Mouse (Mus musculus): ENCODE measurements around the gene Ppp1r9a. TPM values are rescaled to one million over a fixed set of nuclear protein-coding genes. Genes with fewer than 3 reads are reported as not detected.

Ppp1r9a gene
- total RNA-seq (2012; rRNA removed): 0.03 TPM in 1 of 2 replicates, not detected in the other
- polyA plus RNA-seq (2012; ENCODE audit: insufficient read depth in 1 of 2, insufficient read length in 2 of 2, low read depth in 1 of 2, low replicate concordance in 2 of 2, missing spikeins in 1 of 2): under 1 TPM in 1 of 2 experiments, not detected in 1; 0.03 TPM

GRCm38 (mm10) chr6:4902674-4903324 lies at the start of gene Ppp1r9a:
TSS of gene Ppp1r9a (plus strand) at chr6:4902917.
- no peaks in the 10 kb centered on the region; a peak in 1 of 4 replicates for H3K27me3 ChIP-seq (ENCODE audit: control insufficient read depth in 1 of 2, insufficient read depth in 2 of 2, low read length in 2 of 2)
- H3K79me2 ChIP-seq (ENCODE audit: control insufficient read depth, insufficient read depth, low read length, poor library complexity): no peaks in the 10 kb centered on the region
- no peak for DNase-seq (ENCODE audit: low read depth, low spot score)
- H3K4me3 ChIP-seq (ENCODE audit: control insufficient read depth in 1 of 2, insufficient read depth in 1 of 2, low read depth in 2 of 2, low read length in 2 of 2): no peak within 1 kb of the TSS
- no peak within 1 kb of the TSS for H3K27ac ChIP-seq (ENCODE audit: control insufficient read depth, low read depth, low read length)
- no peak within 1 kb of the TSS for H3K9ac ChIP-seq (ENCODE audit: control insufficient read depth, low read depth, low read length, poor library complexity, severe bottlenecking)
- H3K9me3 ChIP-seq (replicated peaks; ENCODE audit: insufficient read depth, low read length): no peaks in the 10 kb centered on the region
- TF ChIP-seq RAD21 (IDR thresholded peaks at IDR 0.05; ENCODE audit: low read depth, low read length): no peak
- no peak for TF ChIP-seq TAL1 (IDR thresholded peaks at IDR 0.05; ENCODE audit: low read length)
- TF ChIP-seq JUND (IDR thresholded peaks at IDR 0.05; ENCODE audit: low read depth, low read length): no peak
- TF ChIP-seq KAT2A (conservative IDR thresholded peaks at IDR 0.05; ENCODE audit: low read depth, low read length): no peak
- no peak for TF ChIP-seq MYB (IDR thresholded peaks at IDR 0.05; ENCODE audit: low read depth, low read length)
- no peak for TF ChIP-seq MYC (IDR thresholded peaks at IDR 0.05; ENCODE audit: low read depth, low read length)
- no peak for TF ChIP-seq E2F4 (IDR thresholded peaks at IDR 0.05; ENCODE audit: borderline replicate concordance, low read depth, low read length)
- TF ChIP-seq CTCF (IDR thresholded peaks at IDR 0.05 in 2 of 3, conservative IDR thresholded peaks at IDR 0.05 in 1 of 3; ENCODE audit: control insufficient read depth in 1 of 3, insufficient read depth in 1 of 3, low read depth in 2 of 3, low read length in 3 of 3, poor library complexity in 1 of 3, severe bottlenecking in 1 of 3): no peak
- no peak for TF ChIP-seq USF2 (IDR thresholded peaks at IDR 0.05; ENCODE audit: borderline replicate concordance in 1 of 2, insufficient read depth in 1 of 2, low read depth in 1 of 2, low read length in 2 of 2)
- TF ChIP-seq MXI1 (IDR thresholded peaks at IDR 0.05; ENCODE audit: low read depth, low read length): no peak
- no peak for TF ChIP-seq POLR2AphosphoS2 (IDR thresholded peaks at IDR 0.05; ENCODE audit: low read length)
- TF ChIP-seq ZKSCAN1 (IDR thresholded peaks at IDR 0.05; ENCODE audit: low read depth, low read length): no peak
- TF ChIP-seq ZC3H11A (IDR thresholded peaks at IDR 0.05; ENCODE audit: low read depth, low read length): no peak
- TF ChIP-seq TBP (IDR thresholded peaks at IDR 0.05; ENCODE audit: low read depth, low read length): no peak
- no peak for TF ChIP-seq POLR2AphosphoS5 (IDR thresholded peaks at IDR 0.05; ENCODE audit: borderline replicate concordance, low read depth, low read length)
- TF ChIP-seq MAX (IDR thresholded peaks at IDR 0.05; ENCODE audit: low read length): no peak
- TF ChIP-seq CHD2 (IDR thresholded peaks at IDR 0.05; ENCODE audit: low read length): no peak
- TF ChIP-seq SIN3A (IDR thresholded peaks at IDR 0.05; ENCODE audit: low read length): no peak
- no peak for TF ChIP-seq UBTF (IDR thresholded peaks at IDR 0.05; ENCODE audit: borderline replicate concordance, insufficient read depth, low read depth, low read length)
- no peaks in the 10 kb centered on the region for H3K36me3 ChIP-seq (ENCODE audit: control insufficient read depth in 1 of 2, insufficient read depth in 2 of 2, low read length in 2 of 2)
- H3K4me1 ChIP-seq (ENCODE audit: control insufficient read depth in 1 of 2, insufficient read depth in 2 of 2, low read length in 2 of 2): no peaks in the 10 kb centered on the region

- Histone ChIP-seq H3K9me3 (replicated peaks; ENCODE audit: insufficient read depth, low read length) (no peaks in the 10 kb centered on the region), H3K27me3 (ENCODE audit: control insufficient read depth in 1 of 2, insufficient read depth in 2 of 2, low read length in 2 of 2) (no peaks in the 10 kb centered on the region), H3K36me3 (ENCODE audit: control insufficient read depth in 1 of 2, insufficient read depth in 2 of 2, low read length in 2 of 2) (no peaks in the 10 kb centered on the region), H3K9ac (ENCODE audit: control insufficient read depth, low read depth, low read length, poor library complexity, severe bottlenecking) (no peak overlapping the region), H3K4me1 (ENCODE audit: control insufficient read depth in 1 of 2, insufficient read depth in 2 of 2, low read length in 2 of 2) (no peaks in the 10 kb centered on the region), H3K79me2 (ENCODE audit: control insufficient read depth, insufficient read depth, low read length, poor library complexity) (no peaks in the 10 kb centered on the region), H3K27ac (ENCODE audit: control insufficient read depth, low read depth, low read length) (no peak overlapping the region), H3K4me3 (ENCODE audit: control insufficient read depth in 1 of 2, insufficient read depth in 1 of 2, low read depth in 2 of 2, low read length in 2 of 2) (no peak overlapping the region)
- TF ChIP-seq SIN3A (IDR thresholded peaks at IDR 0.05; ENCODE audit: low read length): no peak
- no peak for TF ChIP-seq RAD21 (IDR thresholded peaks at IDR 0.05; ENCODE audit: low read depth, low read length)
- no peak for TF ChIP-seq ZMIZ1 (IDR thresholded peaks at IDR 0.05; ENCODE audit: low read depth, low read length)
- TF ChIP-seq ZNF384 (IDR thresholded peaks at IDR 0.05; ENCODE audit: low read depth, low read length): no peak
- TF ChIP-seq USF2 (IDR thresholded peaks at IDR 0.05; ENCODE audit: borderline replicate concordance in 1 of 2, insufficient read depth in 1 of 2, low read depth in 1 of 2, low read length in 2 of 2): no peak
- no peak for TF ChIP-seq JUND (IDR thresholded peaks at IDR 0.05; ENCODE audit: low read depth, low read length)
- TF ChIP-seq GABPA (IDR thresholded peaks at IDR 0.05; ENCODE audit: low read depth, low read length): no peak
- TF ChIP-seq ELF1 (IDR thresholded peaks at IDR 0.05; ENCODE audit: low read depth, low read length): no peak
- TF ChIP-seq NRF1 (IDR thresholded peaks at IDR 0.05; ENCODE audit: insufficient read depth, low read depth, low read length, poor library complexity, severe bottlenecking): no peak
- no peak for TF ChIP-seq MYB (IDR thresholded peaks at IDR 0.05; ENCODE audit: low read depth, low read length)
- TF ChIP-seq MAZ (IDR thresholded peaks at IDR 0.05; ENCODE audit: low read depth, low read length): no peak
- no peak for TF ChIP-seq BHLHE40 (IDR thresholded peaks at IDR 0.05; ENCODE audit: borderline replicate concordance, low read depth, low read length)
- no peak for TF ChIP-seq CTCF (IDR thresholded peaks at IDR 0.05 in 2 of 3, conservative IDR thresholded peaks at IDR 0.05 in 1 of 3; ENCODE audit: control insufficient read depth in 1 of 3, insufficient read depth in 1 of 3, low read depth in 2 of 3, low read length in 3 of 3, poor library complexity in 1 of 3, severe bottlenecking in 1 of 3)
- TF ChIP-seq MAX (IDR thresholded peaks at IDR 0.05; ENCODE audit: low read length): no peak
- no peak for TF ChIP-seq KAT2A (conservative IDR thresholded peaks at IDR 0.05; ENCODE audit: low read depth, low read length)
- DNase-seq (ENCODE audit: low read depth, low spot score): no peak
These were observed 47.5 kb upstream of the Ppp1r9a start for GRCm38 (mm10) chr6:4855236-4855635.
